Mouse (Mus musculus): ENCODE results near the gene Tent4a. TPM values are rescaled to one million over a fixed set of nuclear protein-coding genes. Genes with fewer than 3 reads are reported as not detected.

Tent4a gene
- polyA plus RNA-seq, 1 experiment from 2014 or later, result 3.3 TPM

DNA sequence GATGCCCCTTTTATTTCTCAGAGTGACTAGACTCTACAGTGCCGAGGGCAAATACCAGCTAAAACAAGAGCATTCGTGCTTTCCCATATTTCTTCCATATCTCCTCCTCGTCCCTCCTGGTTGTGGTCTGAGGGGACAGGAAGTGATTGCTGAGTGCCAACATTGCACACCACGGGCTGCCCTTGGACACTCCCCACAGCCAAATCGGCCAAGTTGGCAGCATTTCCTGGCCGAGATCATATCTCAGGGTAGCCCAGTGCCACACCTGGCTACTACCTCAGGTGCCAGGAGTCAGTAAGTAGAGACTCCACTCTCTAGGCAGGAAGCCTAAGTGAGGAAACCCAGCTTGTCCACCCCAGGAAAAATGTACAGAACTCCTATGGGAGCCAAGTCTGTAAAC is 6.8 kb upstream of the Tent4a start:
- Histone ChIP-seq H3K4me3 (ENCODE audit: low read length) (no peak overlapping the region), H3K4me2 (ENCODE audit: low read depth, low read length) (no peak overlapping the region), H3K36me3 (ENCODE audit: control insufficient read depth, insufficient read depth) (no peaks in the 10 kb centered on the region), H3K9me3 (replicated peaks; ENCODE audit: control insufficient read depth, low read length) (no peaks in the 10 kb centered on the region), H3K27me3 (ENCODE audit: control insufficient read depth, insufficient read depth, low read length) (no peaks in the 10 kb centered on the region), H3K27ac (ENCODE audit: low read length) (peak overlapping the region; percentile 15), H3K4me1 (ENCODE audit: control insufficient read depth, insufficient read depth, low read length) (peaks cover 46% of the 10 kb centered on the region), H3K9ac (ENCODE audit: low read length) (peak overlapping the region; percentile 42)
- no peak for ATAC-seq (replicated peaks; ENCODE audit: extremely low read depth, insufficient read depth, low FRiP score)
- WGBS, result 44% methylated on average over 6 of the region's 6 CpGs

DNA sequence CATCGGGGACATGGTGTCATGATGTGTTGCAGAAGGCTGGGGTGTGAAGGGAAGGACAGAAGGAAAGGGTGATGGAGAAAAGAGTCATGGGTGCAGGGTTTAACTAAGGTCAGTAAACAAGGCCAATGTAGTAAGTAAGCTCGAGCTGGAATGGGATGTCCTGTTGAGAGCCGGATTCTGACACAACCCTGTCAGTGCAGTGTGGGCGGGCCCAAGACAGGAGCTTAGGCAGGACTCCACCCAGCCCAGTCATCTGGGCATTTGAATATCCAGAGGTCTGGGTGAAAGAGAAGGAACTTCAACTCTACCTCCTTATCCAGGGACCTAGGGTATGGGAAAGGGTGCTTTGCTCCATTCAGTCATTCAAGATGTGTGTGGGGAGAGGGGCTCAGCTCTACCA is 3.9 kb upstream of the Tent4a start:
- 27% methylated on average over 4 of the region's 4 CpGs for WGBS
- no peak overlapping the region for H3K4me3 ChIP-seq (ENCODE audit: low read length)
- H3K4me2 ChIP-seq (ENCODE audit: low read depth, low read length), result no peak overlapping the region
- H3K27me3 ChIP-seq (ENCODE audit: control insufficient read depth, insufficient read depth, low read length), result no peaks in the 10 kb centered on the region
- H3K27ac ChIP-seq (ENCODE audit: low read length), result no peak overlapping the region
- H3K4me1 ChIP-seq (ENCODE audit: control insufficient read depth, insufficient read depth, low read length), result peaks cover 45% of the 10 kb centered on the region
- no peak for ATAC-seq (replicated peaks; ENCODE audit: extremely low read depth, insufficient read depth, low FRiP score)
- H3K9ac ChIP-seq (ENCODE audit: low read length), result no peak overlapping the region
- no peaks in the 10 kb centered on the region for H3K36me3 ChIP-seq (ENCODE audit: control insufficient read depth, insufficient read depth)
- no peaks in the 10 kb centered on the region for H3K9me3 ChIP-seq (replicated peaks; ENCODE audit: control insufficient read depth, low read length)

DNA sequence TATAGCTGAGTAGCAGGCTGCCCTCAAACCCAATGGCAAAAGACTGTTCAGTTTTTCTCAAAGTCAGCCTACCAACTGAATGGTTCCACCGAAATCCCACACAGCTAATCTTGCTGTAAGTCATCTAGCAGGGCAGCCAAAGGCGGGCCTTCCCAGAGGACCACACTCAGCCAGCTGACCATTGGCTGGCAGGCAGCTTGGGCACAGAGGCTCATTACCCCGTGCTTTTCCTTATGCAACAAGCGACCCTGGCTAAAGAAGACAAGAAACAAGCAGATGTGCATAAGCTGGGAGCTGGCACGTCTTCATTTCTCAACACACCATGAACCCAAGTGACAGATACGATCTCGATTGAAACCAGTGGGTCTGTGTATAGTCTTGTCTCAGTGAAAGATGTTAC is 2.9 kb upstream of the Tent4a start:
- Histone ChIP-seq H3K27ac (ENCODE audit: low read length) (no peak overlapping the region), H3K4me3 (ENCODE audit: low read length) (no peak overlapping the region), H3K9me3 (replicated peaks; ENCODE audit: control insufficient read depth, low read length) (no peaks in the 10 kb centered on the region), H3K27me3 (ENCODE audit: control insufficient read depth, insufficient read depth, low read length) (no peaks in the 10 kb centered on the region), H3K4me1 (ENCODE audit: control insufficient read depth, insufficient read depth, low read length) (peaks cover 40% of the 10 kb centered on the region), H3K4me2 (ENCODE audit: low read depth, low read length) (no peak overlapping the region), H3K9ac (ENCODE audit: low read length) (no peak overlapping the region), H3K36me3 (ENCODE audit: control insufficient read depth, insufficient read depth) (no peaks in the 10 kb centered on the region)
- WGBS, result 81% methylated on average over 7 of the region's 7 CpGs
- ATAC-seq (replicated peaks; ENCODE audit: extremely low read depth, insufficient read depth, low FRiP score), result no peak

DNA sequence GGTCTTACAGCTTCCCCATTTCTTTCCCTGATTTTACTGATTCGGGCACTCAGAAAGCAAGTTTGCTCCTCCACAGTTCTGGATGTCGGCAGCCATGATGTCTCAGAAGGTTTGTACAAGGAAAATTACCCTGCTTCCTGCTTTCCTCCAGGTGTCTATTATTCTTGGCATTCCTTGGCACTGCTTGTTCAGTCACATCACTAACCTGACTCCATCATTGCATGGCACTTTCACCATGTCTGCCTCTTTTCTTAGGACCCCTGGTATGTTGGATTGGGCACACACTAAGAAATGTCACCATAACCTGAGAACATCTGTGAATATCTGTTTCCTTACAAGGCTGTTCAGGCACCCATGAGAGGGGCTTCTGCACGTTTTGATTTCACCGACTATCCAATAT is 1.6 kb upstream of the Tent4a start:
- H3K4me1 ChIP-seq (ENCODE audit: control insufficient read depth, insufficient read depth, low read length), result peaks cover 42% of the 10 kb centered on the region

DNA sequence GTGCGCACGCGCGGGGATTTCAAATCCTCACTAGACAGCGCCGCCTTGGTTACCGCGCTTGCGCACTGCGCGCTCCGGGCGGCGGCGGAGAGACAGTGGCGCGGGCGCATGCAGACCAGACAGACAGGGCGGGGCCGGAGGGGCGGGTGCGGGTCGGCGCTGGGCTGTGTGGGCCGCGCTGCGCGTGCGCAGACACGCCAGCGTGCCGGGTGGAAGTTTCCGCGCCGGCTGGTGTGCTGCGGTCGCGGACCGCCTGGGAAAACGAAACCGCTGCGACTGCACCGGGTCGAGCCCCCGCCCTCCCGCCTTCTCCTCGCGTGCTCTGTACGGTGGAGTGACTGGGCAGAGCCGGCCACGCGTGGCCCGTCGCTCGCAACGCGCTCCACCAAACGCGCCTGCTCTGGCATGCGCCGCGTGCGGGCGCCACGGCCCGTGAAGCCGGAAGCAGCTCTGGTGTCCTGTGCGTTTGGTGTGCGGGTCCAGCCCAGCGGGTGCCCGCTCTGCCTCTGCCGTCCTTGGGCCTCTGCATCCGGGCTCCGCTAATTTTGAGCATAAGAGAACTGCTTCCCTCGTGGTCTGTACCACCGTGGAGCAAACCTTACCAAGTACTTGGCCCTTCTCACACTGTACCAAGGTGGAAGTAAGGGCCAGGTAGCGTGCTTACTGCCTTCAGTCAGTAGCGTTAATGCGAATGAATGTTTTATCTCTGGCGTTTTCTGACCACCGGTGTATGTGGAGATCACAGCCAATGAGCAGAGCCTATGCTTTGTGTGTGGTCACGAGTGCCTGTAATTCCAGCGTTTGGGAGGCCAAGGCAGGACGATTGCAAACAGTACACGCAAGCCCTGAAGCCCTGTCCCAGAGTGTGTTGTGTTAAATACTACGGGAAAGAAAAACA is 486 bp upstream of the Tent4a start:
- no peaks in the 10 kb centered on the region for H3K27me3 ChIP-seq (ENCODE audit: control insufficient read depth, insufficient read depth, low read length)
- H3K4me2 ChIP-seq (ENCODE audit: low read depth, low read length), result peak overlapping the region; percentile 94
- H3K4me1 ChIP-seq (ENCODE audit: control insufficient read depth, insufficient read depth, low read length), result peaks cover 48% of the 10 kb centered on the region
- peak overlapping the region; percentile 96 for H3K27ac ChIP-seq (ENCODE audit: low read length)
- WGBS, result under 1% methylated on average over 74 of the region's 86 CpGs
- H3K36me3 ChIP-seq (ENCODE audit: control insufficient read depth, insufficient read depth), result no peaks in the 10 kb centered on the region
- ATAC-seq (replicated peaks; ENCODE audit: extremely low read depth, insufficient read depth, low FRiP score), result peak; percentile 93
- peak overlapping the region; percentile 91 for H3K9ac ChIP-seq (ENCODE audit: low read length)
- H3K4me3 ChIP-seq (ENCODE audit: low read length), result peak overlapping the region; percentile 92
- no peaks in the 10 kb centered on the region for H3K9me3 ChIP-seq (replicated peaks; ENCODE audit: control insufficient read depth, low read length)

More for the DNA sequence above, 1.6 kb upstream of the Tent4a start:
- Histone ChIP-seq H3K36me3 (ENCODE audit: control insufficient read depth, insufficient read depth) (no peaks in the 10 kb centered on the region), H3K4me3 (ENCODE audit: low read length) (no peak overlapping the region), H3K4me2 (ENCODE audit: low read depth, low read length) (peak overlapping the region; percentile 94; the same call in 1 of the 2 replicates), H3K27ac (ENCODE audit: low read length) (peak overlapping the region; percentile 96; the same call in 1 of the 2 replicates), H3K9me3 (replicated peaks; ENCODE audit: control insufficient read depth, low read length) (no peaks in the 10 kb centered on the region), H3K9ac (ENCODE audit: low read length) (no peak overlapping the region; the same call in 1 of the 2 replicates), H3K27me3 (ENCODE audit: control insufficient read depth, insufficient read depth, low read length) (no peaks in the 10 kb centered on the region)
- WGBS, result 73% methylated on average over 4 of the region's 4 CpGs
- ATAC-seq (replicated peaks; ENCODE audit: extremely low read depth, insufficient read depth, low FRiP score), result no peak

DNA sequence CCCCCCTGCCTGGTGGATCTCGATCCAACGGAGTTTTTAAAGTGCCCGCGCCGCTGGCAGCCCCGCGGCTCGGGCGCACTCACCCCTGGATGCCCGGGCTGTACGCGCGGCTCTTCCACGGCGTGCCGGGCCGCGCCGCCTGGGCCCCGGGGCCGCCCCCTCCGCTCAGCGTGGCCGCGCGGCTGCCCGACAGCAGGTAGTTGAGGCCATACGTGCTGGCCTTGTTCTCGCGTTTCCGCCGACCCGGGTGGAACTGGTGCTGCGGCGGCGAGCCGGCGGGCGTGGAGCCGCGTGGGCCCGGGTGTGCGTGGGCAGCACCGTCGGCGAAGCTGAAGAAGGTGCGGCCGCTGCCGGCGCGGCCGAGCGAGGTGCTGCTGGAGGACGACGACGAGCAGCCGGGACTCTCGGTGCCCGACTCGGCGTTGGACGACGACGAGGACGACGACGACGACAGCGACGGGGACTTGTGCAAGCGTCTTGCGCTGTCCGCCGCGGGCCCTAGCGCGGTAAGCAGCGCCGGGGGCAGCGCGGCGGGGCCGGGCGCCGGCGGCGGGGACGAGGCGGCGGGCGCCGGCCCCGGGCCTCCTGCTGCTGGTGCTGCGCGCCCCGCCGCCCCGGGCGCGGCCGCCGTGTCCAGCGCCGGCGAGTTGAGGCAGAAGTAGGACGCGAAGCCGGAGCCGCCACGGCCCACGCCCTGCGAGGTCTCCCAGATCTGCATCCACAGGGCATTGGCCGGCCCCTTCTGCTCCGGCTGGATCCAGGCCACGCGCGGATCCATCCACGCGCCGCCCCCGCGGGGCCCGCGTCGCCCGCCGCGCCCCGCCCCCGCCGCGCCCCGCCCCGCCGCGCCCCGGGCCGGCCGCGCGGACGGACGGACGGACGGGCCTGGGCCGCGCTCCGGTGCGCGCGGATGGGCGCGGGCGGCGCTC is 748 bp downstream of the Tent4a start, which contains the start of gene Nsun2:
Gene Nsun2, plus strand, starts transcription at position 342 of the 929 bp plus-strand sequence.
- Histone ChIP-seq H3K36me3 (ENCODE audit: control insufficient read depth, insufficient read depth) (0 out of 2 replicates have a peak, but pooled peaks cover 2% of the 10 kb centered on the region), H3K27me3 (ENCODE audit: control insufficient read depth, insufficient read depth, low read length) (no peaks in the 10 kb centered on the region), H3K27ac (ENCODE audit: low read length) (peak within 1 kb of the TSS; percentile 88), H3K4me2 (ENCODE audit: low read depth, low read length) (peak within 1 kb of the TSS; percentile 95), H3K4me1 (ENCODE audit: control insufficient read depth, insufficient read depth, low read length) (peaks cover 41% of the 10 kb centered on the region), H3K4me3 (ENCODE audit: low read length) (peak within 1 kb of the TSS; percentile 92), H3K9me3 (replicated peaks; ENCODE audit: control insufficient read depth, low read length) (no peaks in the 10 kb centered on the region), H3K9ac (ENCODE audit: low read length) (peak within 1 kb of the TSS; percentile 91)
- under 1% methylated on average over 114 of the region's 155 CpGs for WGBS
- no peak; the same call in 1 of the 2 replicates for ATAC-seq (replicated peaks; ENCODE audit: extremely low read depth, insufficient read depth, low FRiP score)

DNA sequence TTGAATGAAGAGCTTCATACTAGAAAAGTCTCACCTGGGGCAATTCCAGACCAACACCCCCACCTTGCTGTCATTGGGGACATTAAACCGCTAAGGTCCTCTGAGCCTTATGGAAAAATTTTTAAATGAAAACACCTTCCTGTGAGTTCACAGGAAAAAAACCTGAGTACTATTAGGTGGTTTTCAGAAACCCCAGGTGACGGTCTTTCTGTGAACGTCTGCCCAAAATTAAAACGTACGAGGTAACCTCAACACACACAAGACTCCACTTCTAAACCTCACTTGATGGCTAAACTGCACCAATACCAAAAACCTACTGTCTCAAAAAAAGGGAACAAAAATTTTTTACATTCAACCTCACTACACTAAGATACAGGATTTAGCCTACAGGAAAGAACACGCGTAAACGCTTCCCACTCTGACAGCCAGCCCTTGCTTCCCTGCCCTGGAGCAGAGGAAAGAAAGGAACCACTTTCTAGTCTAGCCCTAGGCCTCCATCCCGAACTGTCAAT is 1.5 kb downstream of the Tent4a start:
- 3% methylated on average over 9 of the region's 9 CpGs for WGBS
- Histone ChIP-seq H3K27me3 (ENCODE audit: control insufficient read depth, insufficient read depth, low read length) (no peaks in the 10 kb centered on the region), H3K27ac (ENCODE audit: low read length) (peak overlapping the region; percentile 88; the same call in 1 of the 2 replicates), H3K4me3 (ENCODE audit: low read length) (peak overlapping the region; percentile 92), H3K36me3 (ENCODE audit: control insufficient read depth, insufficient read depth) (0 out of 2 replicates have a peak, but pooled peaks cover 2% of the 10 kb centered on the region), H3K9me3 (replicated peaks; ENCODE audit: control insufficient read depth, low read length) (no peaks in the 10 kb centered on the region), H3K9ac (ENCODE audit: low read length) (peak overlapping the region; percentile 91), H3K4me2 (ENCODE audit: low read depth, low read length) (peak overlapping the region; percentile 95), H3K4me1 (ENCODE audit: control insufficient read depth, insufficient read depth, low read length) (peaks cover 43% of the 10 kb centered on the region)
- ATAC-seq (replicated peaks; ENCODE audit: extremely low read depth, insufficient read depth, low FRiP score), result no peak

DNA sequence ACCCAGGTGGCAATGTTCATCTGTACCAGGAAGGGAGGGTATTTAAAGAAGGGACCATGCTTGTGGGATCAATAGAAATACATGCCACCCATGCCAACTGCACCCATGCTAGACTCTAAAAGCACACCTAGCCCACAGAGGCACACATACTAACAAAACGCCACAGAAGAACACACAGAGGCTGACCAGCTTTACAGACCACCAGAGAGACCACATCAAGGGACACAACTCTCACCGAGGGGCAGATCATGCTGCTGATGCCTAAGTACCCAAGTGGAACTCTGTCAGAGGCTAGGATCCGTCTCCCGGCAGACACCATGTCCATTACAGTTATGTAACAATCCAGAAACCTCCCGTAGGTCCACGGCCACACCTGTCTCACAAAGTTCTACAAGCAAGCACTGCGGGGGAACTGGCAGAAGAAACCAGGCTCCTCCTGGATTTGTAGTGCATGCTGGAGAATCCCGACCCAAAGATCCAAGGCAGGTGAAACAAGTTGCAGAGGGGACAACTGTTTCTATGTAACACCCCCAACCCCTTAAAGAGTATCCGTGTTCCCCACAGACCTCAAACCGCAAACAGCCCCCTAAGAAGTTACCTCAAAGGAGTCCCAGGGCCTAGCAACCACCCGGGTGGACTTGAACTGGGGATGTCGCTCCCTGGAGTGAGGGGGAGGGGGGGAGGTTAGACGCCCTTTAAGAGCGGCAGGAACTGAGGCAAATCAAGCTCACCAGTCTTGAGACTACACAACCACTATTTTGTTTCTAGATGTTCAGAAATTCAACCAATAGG is 2.1 kb downstream of the Tent4a start:
- Histone ChIP-seq H3K27me3 (ENCODE audit: control insufficient read depth, insufficient read depth, low read length) (no peaks in the 10 kb centered on the region), H3K4me2 (ENCODE audit: low read depth, low read length) (peak overlapping the region; percentile 95), H3K4me3 (ENCODE audit: low read length) (peak overlapping the region; percentile 92), H3K36me3 (ENCODE audit: control insufficient read depth, insufficient read depth) (0 out of 2 replicates have a peak, but pooled peaks cover 2% of the 10 kb centered on the region), H3K4me1 (ENCODE audit: control insufficient read depth, insufficient read depth, low read length) (peaks cover 47% of the 10 kb centered on the region), H3K9me3 (replicated peaks; ENCODE audit: control insufficient read depth, low read length) (no peaks in the 10 kb centered on the region), H3K27ac (ENCODE audit: low read length) (no peak overlapping the region), H3K9ac (ENCODE audit: low read length) (peak overlapping the region; percentile 91)
- WGBS, result 11% methylated on average over 14 of the region's 14 CpGs
- no peak for ATAC-seq (replicated peaks; ENCODE audit: extremely low read depth, insufficient read depth, low FRiP score)

Measured in heart, embryonic 16.5 days (tissue).